Mouse (Mus musculus) mammary gland, adult 2 months (tissue): Measurements from ENCODE around the gene Rrp8. TPM values are rescaled to one million over a fixed set of nuclear protein-coding genes. Genes with fewer than 3 reads are reported as not detected.

Experiments
- polyA plus RNA-seq: library from polyadenylated mRNA; depleted of rRNA; stranded (reverse); fragments of >200 nt; gene quantifications from 2 replicates; pipeline ENCODE4 v1.2.3, GENCODE M21; 2012; ENCODE audit warnings: low replicate concordance; rRNA removed

Gene Rrp8
- 8.2 and 10.6 TPM in 2 replicates for polyA plus RNA-seq

GRCm38 (mm10) chr7:105736911-105737521, at the start of gene Rrp8:
Rrp8 (minus strand) TSS chr7:105737385.

GRCm38 (mm10) chr7:105751491-105752433, 14.6 kb upstream of the Rrp8 start, which contains the start of gene Tpp1:
Tpp1 (minus strand) TSS chr7:105752235.

GRCm38 (mm10) chr7:105743926-105744590, 6.9 kb upstream of the Rrp8 start, which contains the start of gene Taf10:
Taf10 (minus strand) TSS chr7:105744361.

GRCm38 (mm10) chr7:105736264-105736901, 802 bp downstream of the Rrp8 start, which contains the start of gene Ilk:
Ilk (plus strand) TSS chr7:105736592.

Other genes starting within 250 kb of the Rrp8 start
- gene Smpd1, start 183.0 kb downstream of the Rrp8 start, polyA plus RNA-seq: 69.1 and 110 TPM in 2 replicates
- gene Apbb1, start 155.7 kb downstream of the Rrp8 start, polyA plus RNA-seq: 23.3 and 35.9 TPM in 2 replicates
- 1.1 and 13.0 TPM in 2 replicates for gene Hpx, start 137.2 kb downstream of the Rrp8 start, polyA plus RNA-seq
- gene Trim3, start 103.8 kb downstream of the Rrp8 start, polyA plus RNA-seq: 47.8 and 65.0 TPM in 2 replicates
- 143 and 164 TPM in 2 replicates for gene Timm10b, start 97.3 kb downstream of the Rrp8 start, polyA plus RNA-seq
- gene Arfip2, start 97.0 kb downstream of the Rrp8 start, polyA plus RNA-seq: 58.6 and 60.8 TPM in 2 replicates
- gene Gm45799, start 96.8 kb downstream of the Rrp8 start, polyA plus RNA-seq: 262 and 505 TPM in 2 replicates
- 2.3 and 5.4 TPM in 2 replicates for gene Dnhd1, start 86.6 kb downstream of the Rrp8 start, polyA plus RNA-seq
- 124 and 195 TPM in 2 replicates for gene Ilk, start 793 bp downstream of the Rrp8 start, polyA plus RNA-seq
- 320 and 670 TPM in 2 replicates for gene Taf10, start 7.0 kb upstream of the Rrp8 start, polyA plus RNA-seq
- 156 and 246 TPM in 2 replicates for gene Tpp1, start 14.8 kb upstream of the Rrp8 start, polyA plus RNA-seq
- gene Dchs1, start 50.3 kb upstream of the Rrp8 start, polyA plus RNA-seq: 11.7 and 15.2 TPM in 2 replicates
- 220 and 240 TPM in 2 replicates for gene Mrpl17, start 73.7 kb upstream of the Rrp8 start, polyA plus RNA-seq
- 5.1 and 8.3 TPM in 2 replicates for gene Gm4070, start 216.6 kb upstream of the Rrp8 start, polyA plus RNA-seq